Mouse (Mus musculus): ENCODE data around the gene Fgfr2. TPM values are rescaled to one million over a fixed set of nuclear protein-coding genes. Genes with fewer than 3 reads are reported as not detected.

The Fgfr2 gene
- polyA plus RNA-seq, 1 experiment from 2014 or later, result 18.5 TPM

- ATAC-seq, result no peak
- 65% methylated on average over 8 of the region's 8 CpGs for WGBS (ENCODE audit: insufficient replicate concordance)
Observed at GRCm38 (mm10) chr7:131187047-131187446, 1936.1 kb downstream of the Fgfr2 start.

GRCm38 (mm10) chr7:131184339-131184738 is 1938.8 kb downstream of the Fgfr2 start:
- Histone ChIP-seq H3K36me3 (no peaks in the 10 kb centered on the region), H3K27me3 (replicated peaks) (no peaks in the 10 kb centered on the region), H3K9me3 (replicated peaks) (no peaks in the 10 kb centered on the region), H3K4me2 (no peak overlapping the region), H3K27ac (no peak overlapping the region), H3K4me1 (no peaks in the 10 kb centered on the region), H3K9ac (no peak overlapping the region), H3K4me3 (no peak overlapping the region)
- WGBS (ENCODE audit: insufficient replicate concordance), result 58% methylated on average over 8 of the region's 8 CpGs
- ATAC-seq, result no peak

More at GRCm38 (mm10) chr7:131187047-131187446, 1936.1 kb downstream of the Fgfr2 start:
- Histone ChIP-seq H3K4me3 (no peak overlapping the region), H3K9ac (no peak overlapping the region), H3K27me3 (replicated peaks) (no peaks in the 10 kb centered on the region), H3K9me3 (replicated peaks) (no peaks in the 10 kb centered on the region), H3K4me1 (no peaks in the 10 kb centered on the region), H3K36me3 (no peaks in the 10 kb centered on the region), H3K4me2 (no peak overlapping the region), H3K27ac (no peak overlapping the region)

- Histone ChIP-seq H3K36me3 (no peaks in the 10 kb centered on the region), H3K27ac (no peak overlapping the region), H3K27me3 (replicated peaks) (no peaks in the 10 kb centered on the region), H3K9ac (no peak overlapping the region), H3K4me2 (no peak overlapping the region), H3K9me3 (replicated peaks) (no peaks in the 10 kb centered on the region), H3K4me3 (no peak overlapping the region), H3K4me1 (no peaks in the 10 kb centered on the region)
- no peak for ATAC-seq
- WGBS (ENCODE audit: insufficient replicate concordance), result 27% methylated on average over 4 of the region's 4 CpGs
Observed at GRCm38 (mm10) chr7:131182685-131183084, 1940.5 kb downstream of the Fgfr2 start.

DNA sequence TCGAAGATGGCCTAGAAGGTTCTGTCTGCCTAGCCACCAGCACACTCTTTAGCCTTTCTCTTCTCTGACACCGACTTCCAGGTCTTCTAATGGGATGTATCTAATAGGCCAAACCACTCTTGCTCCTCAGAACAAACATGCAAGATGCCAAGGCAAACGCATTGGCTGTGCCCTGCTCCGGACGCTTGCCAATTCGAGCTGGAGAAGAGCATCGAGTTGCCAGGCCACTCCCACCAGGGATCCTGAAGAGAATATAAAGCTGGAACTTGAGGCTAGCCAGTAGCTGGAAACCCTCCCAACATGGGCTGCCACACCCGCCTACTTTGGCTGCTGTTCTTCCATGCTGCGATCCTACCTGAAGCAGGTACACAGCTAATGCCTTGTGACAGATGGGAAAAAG is 1949.0 kb downstream of the Fgfr2 start, which contains the start of gene 5430419D17Rik:
Gene 5430419D17Rik, plus strand, starts transcription at position 282 of the 400 bp plus-strand sequence.
- H3K36me3 ChIP-seq, result no peaks in the 10 kb centered on the region
- no peak within 1 kb of the TSS for H3K4me2 ChIP-seq
- no peak within 1 kb of the TSS for H3K4me3 ChIP-seq
- H3K4me1 ChIP-seq, result no peaks in the 10 kb centered on the region
- H3K27ac ChIP-seq, result no peak within 1 kb of the TSS
- H3K9me3 ChIP-seq (replicated peaks), result no peaks in the 10 kb centered on the region
- WGBS (ENCODE audit: insufficient replicate concordance), result 73% methylated on average over 9 of the region's 9 CpGs
- no peak for ATAC-seq
- no peaks in the 10 kb centered on the region for H3K27me3 ChIP-seq (replicated peaks)
- H3K9ac ChIP-seq, result no peak within 1 kb of the TSS

DNA sequence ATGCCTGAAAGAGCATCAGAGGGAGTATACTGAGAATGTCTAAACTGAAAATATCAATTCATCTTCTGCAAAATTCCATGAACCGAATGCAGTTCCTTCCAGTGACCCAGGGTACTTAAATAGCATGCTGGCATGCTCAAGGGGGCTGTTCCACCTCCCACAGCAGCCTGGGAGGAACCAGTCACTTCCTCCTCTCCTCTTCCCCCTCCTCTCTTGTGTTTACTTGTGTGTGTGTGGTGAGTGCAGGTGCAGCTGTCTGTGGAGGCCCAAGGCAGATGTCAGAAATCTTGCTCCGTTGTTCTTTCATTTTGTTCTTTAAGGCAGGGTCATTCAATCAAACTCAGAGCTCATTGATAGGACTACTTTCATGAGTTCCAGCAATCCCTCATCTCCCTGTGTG is 1954.1 kb downstream of the Fgfr2 start:
- WGBS (ENCODE audit: insufficient replicate concordance), result 24% methylated on average over 2 of the region's 2 CpGs

GRCm38 (mm10) chr7:131167771-131168170 is 1955.4 kb downstream of the Fgfr2 start:
- H3K27me3 ChIP-seq (replicated peaks), result no peaks in the 10 kb centered on the region
- H3K4me3 ChIP-seq, result no peak overlapping the region
- no peaks in the 10 kb centered on the region for H3K36me3 ChIP-seq
- no peak overlapping the region for H3K4me2 ChIP-seq
- no peaks in the 10 kb centered on the region for H3K9me3 ChIP-seq (replicated peaks)
- no peak overlapping the region for H3K9ac ChIP-seq
- 51% methylated on average over 3 of the region's 3 CpGs for WGBS (ENCODE audit: insufficient replicate concordance)
- no peak overlapping the region for H3K27ac ChIP-seq
- H3K4me1 ChIP-seq, result no peaks in the 10 kb centered on the region
- no peak for ATAC-seq

More for the DNA sequence above, 1954.1 kb downstream of the Fgfr2 start:
- Histone ChIP-seq H3K36me3 (no peaks in the 10 kb centered on the region), H3K9ac (no peak overlapping the region), H3K4me3 (no peak overlapping the region), H3K9me3 (replicated peaks) (no peaks in the 10 kb centered on the region), H3K4me1 (no peaks in the 10 kb centered on the region), H3K27me3 (replicated peaks) (no peaks in the 10 kb centered on the region), H3K4me2 (no peak overlapping the region), H3K27ac (no peak overlapping the region)
- ATAC-seq, result no peak

DNA sequence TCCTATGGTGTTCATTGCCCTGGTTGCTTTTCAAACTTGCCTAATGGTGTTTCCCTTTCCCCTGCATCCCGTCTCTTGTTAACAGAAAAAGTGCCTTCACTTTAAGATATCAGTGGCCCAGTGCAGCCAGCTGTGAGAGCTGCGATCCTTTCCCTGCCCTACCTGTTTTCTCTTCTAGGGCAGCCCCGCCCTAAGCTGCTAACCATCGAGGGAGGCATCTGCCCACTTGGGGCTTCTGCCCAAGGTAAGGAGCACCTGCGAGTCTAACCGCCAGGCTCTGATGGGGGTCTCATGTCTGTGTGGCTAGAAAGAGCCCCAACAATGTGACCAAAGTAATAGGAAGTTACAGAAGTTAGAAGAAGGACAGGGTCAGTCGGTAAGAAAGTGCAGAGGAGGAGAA is 1960.9 kb downstream of the Fgfr2 start:
- WGBS (ENCODE audit: insufficient replicate concordance), result 50% methylated on average over 7 of the region's 7 CpGs
- no peak overlapping the region for H3K4me3 ChIP-seq

DNA sequence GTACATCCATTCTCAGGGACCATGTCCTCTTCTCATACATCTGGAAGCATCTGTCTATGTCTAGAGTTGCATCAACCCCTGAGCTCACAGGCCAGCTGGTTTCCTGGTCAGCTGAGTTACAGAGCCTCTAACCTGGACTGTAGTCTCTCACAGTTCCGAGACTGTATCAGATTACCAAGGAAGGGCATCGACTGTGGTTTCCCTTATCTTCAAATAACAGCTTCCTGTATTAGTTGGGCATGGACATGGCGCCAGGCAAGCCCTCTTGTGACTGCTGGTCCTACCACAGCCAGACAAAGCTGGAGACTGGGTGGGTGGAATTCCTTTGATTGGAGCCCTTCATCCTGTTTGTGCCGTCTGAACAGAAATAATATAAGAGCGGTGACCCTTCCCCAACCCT is 1970.1 kb downstream of the Fgfr2 start:
- Histone ChIP-seq H3K4me3 (no peak overlapping the region), H3K4me2 (no peak overlapping the region), H3K36me3 (no peaks in the 10 kb centered on the region), H3K4me1 (no peaks in the 10 kb centered on the region), H3K9ac (no peak overlapping the region), H3K27ac (no peak overlapping the region), H3K27me3 (replicated peaks) (no peaks in the 10 kb centered on the region), H3K9me3 (replicated peaks) (no peaks in the 10 kb centered on the region)
- WGBS (ENCODE audit: insufficient replicate concordance), result 34% methylated on average over 5 of the region's 5 CpGs
- no peak for ATAC-seq

More for the DNA sequence above, 1960.9 kb downstream of the Fgfr2 start:
- no peak overlapping the region for H3K27ac ChIP-seq
- no peak for ATAC-seq
- no peaks in the 10 kb centered on the region for H3K36me3 ChIP-seq
- no peaks in the 10 kb centered on the region for H3K27me3 ChIP-seq (replicated peaks)
- H3K9me3 ChIP-seq (replicated peaks), result no peaks in the 10 kb centered on the region
- H3K4me1 ChIP-seq, result no peaks in the 10 kb centered on the region
- no peak overlapping the region for H3K9ac ChIP-seq
- no peak overlapping the region for H3K4me2 ChIP-seq

DNA sequence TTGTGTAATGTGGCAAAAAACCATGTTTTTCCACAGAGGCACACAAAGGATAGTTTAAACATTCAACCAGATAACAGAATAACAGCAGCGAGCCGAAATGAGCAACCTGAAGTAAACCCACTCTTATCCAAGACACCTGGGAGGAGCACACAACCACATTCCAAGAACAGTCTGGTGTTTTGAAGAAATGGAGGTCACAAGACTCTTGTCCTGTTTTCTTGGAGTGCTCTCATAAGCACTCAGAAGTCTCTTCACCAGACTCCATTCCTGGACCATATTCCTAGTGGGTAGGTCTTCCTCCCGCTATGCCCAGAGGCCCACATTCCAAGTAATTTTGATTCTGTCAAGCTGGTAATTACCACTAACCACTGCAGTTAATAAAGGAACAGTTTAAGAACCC is 1973.0 kb downstream of the Fgfr2 start:
- Histone ChIP-seq H3K9ac (no peak overlapping the region), H3K27ac (no peak overlapping the region), H3K36me3 (no peaks in the 10 kb centered on the region), H3K9me3 (replicated peaks) (no peaks in the 10 kb centered on the region), H3K27me3 (replicated peaks) (no peaks in the 10 kb centered on the region), H3K4me1 (no peaks in the 10 kb centered on the region), H3K4me2 (no peak overlapping the region), H3K4me3 (no peak overlapping the region)
- ATAC-seq, result no peak
- WGBS (ENCODE audit: insufficient replicate concordance), result 67% methylated on average over 3 of the region's 3 CpGs

GRCm38 (mm10) chr7:131146214-131146613 is 1976.9 kb downstream of the Fgfr2 start, which contains the start of gene 4933402N03Rik:
Gene 4933402N03Rik (minus strand): TSS chr7:131146314.
- H3K9ac ChIP-seq, result no peak within 1 kb of the TSS
- no peak within 1 kb of the TSS for H3K4me3 ChIP-seq
- no peak within 1 kb of the TSS for H3K4me2 ChIP-seq
- H3K4me1 ChIP-seq, result no peaks in the 10 kb centered on the region
- H3K36me3 ChIP-seq, result no peaks in the 10 kb centered on the region
- no peaks in the 10 kb centered on the region for H3K9me3 ChIP-seq (replicated peaks)
- ATAC-seq, result no peak
- no peak within 1 kb of the TSS for H3K27ac ChIP-seq
- H3K27me3 ChIP-seq (replicated peaks), result no peaks in the 10 kb centered on the region
- 77% methylated on average over 2 of the region's 2 CpGs for WGBS (ENCODE audit: insufficient replicate concordance)

- no peak for ATAC-seq
- H3K9me3 ChIP-seq (replicated peaks), result no peaks in the 10 kb centered on the region
- no peak overlapping the region for H3K27ac ChIP-seq
- no peak overlapping the region for H3K4me3 ChIP-seq
- no peaks in the 10 kb centered on the region for H3K4me1 ChIP-seq
- H3K9ac ChIP-seq, result no peak overlapping the region
- no peak overlapping the region for H3K4me2 ChIP-seq
- H3K27me3 ChIP-seq (replicated peaks), result no peaks in the 10 kb centered on the region
- no peaks in the 10 kb centered on the region for H3K36me3 ChIP-seq
- 50% methylated on average over 3 of the region's 3 CpGs for WGBS (ENCODE audit: insufficient replicate concordance)
Observed at GRCm38 (mm10) chr7:131133181-131133580, 1990.0 kb downstream of the Fgfr2 start.

GRCm38 (mm10) chr7:131130021-131130420 is 1993.1 kb downstream of the Fgfr2 start:
- WGBS (ENCODE audit: insufficient replicate concordance), result 54% methylated on average over 12 of the region's 12 CpGs
- H3K27ac ChIP-seq, result no peak overlapping the region
- H3K4me1 ChIP-seq, result no peaks in the 10 kb centered on the region
- no peaks in the 10 kb centered on the region for H3K27me3 ChIP-seq (replicated peaks)
- H3K4me3 ChIP-seq, result no peak overlapping the region
- H3K36me3 ChIP-seq, result no peaks in the 10 kb centered on the region
- H3K4me2 ChIP-seq, result no peak overlapping the region
- ATAC-seq, result no peak
- no peak overlapping the region for H3K9ac ChIP-seq
- H3K9me3 ChIP-seq (replicated peaks), result no peaks in the 10 kb centered on the region

DNA sequence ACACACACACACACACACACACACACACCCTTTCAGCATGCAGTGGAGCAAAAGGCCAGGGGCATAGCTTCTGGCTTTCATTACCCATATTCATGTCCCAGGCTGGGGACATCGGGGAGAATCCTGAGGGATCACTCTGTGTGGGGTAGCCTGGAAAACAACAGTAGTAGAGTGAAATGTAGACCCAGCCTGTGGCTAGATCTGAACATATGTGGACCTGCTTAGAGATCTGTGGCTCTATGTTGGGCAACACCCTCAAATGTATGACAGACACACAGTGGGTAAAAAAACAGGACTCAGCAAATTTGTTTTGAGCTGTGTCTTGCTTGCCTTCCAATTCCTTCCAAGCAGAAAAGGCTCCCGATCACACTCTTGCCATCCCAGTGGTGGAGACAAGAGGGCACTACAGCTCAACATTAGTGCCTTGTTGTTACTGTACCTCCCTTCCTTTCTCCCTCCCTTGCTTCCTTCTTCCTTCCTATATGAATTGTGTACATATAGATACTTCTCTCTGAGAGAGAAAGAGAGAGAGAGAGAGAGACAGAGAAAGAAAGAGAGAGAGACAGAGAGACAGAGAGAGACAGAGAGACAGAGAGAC is 2000.8 kb downstream of the Fgfr2 start:
- Histone ChIP-seq H3K9me3 (replicated peaks) (no peaks in the 10 kb centered on the region), H3K4me2 (no peak overlapping the region)
- WGBS (ENCODE audit: insufficient replicate concordance), result 61% methylated on average over 2 of the region's 2 CpGs

More for the DNA sequence above, 2000.8 kb downstream of the Fgfr2 start:
- H3K4me1 ChIP-seq, result no peaks in the 10 kb centered on the region
- no peak overlapping the region for H3K4me3 ChIP-seq
- H3K27ac ChIP-seq, result no peak overlapping the region
- H3K9ac ChIP-seq, result no peak overlapping the region
- H3K36me3 ChIP-seq, result no peaks in the 10 kb centered on the region
- ATAC-seq, result no peak
- H3K27me3 ChIP-seq (replicated peaks), result no peaks in the 10 kb centered on the region

Data from liver, embryonic 12.5 days (tissue).